Mouse (Mus musculus) cerebellum, adult 2 months (tissue): ENCODE results near the gene Osgep. TPM values are rescaled to one million over a fixed set of nuclear protein-coding genes. Genes with fewer than 3 reads are reported as not detected.
"Not testable (repeated sequence)": the region's sequence is repeated elsewhere in the genome, so short reads cannot be mapped to it uniquely, and the experiment has no call there.

Source experiments
- DNase-seq, 2 experiments: peaks; one replicate each; pipeline ENCODE4 v3.0.0; 2021
- H3K27ac ChIP-seq: fragments of 200-500 bp; 2 replicates; pipeline ENCODE4 v1.5.1; 2012; ENCODE audit warnings: low read length, control low read depth, inconsistent platforms; ENCODE audit not compliant: insufficient read depth
- H3K27me3 ChIP-seq: fragments of 200-500 bp; 2 replicates; pipeline ENCODE4 v1.6.1; 2012; ENCODE audit warnings: inconsistent platforms, mild to moderate bottlenecking, low read length, moderate library complexity; ENCODE audit not compliant: control insufficient read depth, insufficient read depth
- H3K4me1 ChIP-seq: fragments of 200-500 bp; 2 replicates; pipeline ENCODE4 v1.6.1; 2011; ENCODE audit warnings: low read length; ENCODE audit not compliant: control insufficient read depth, insufficient read depth
- H3K4me3 ChIP-seq: fragments of 200-500 bp; replicated peaks from 2 replicates; pipeline ENCODE3; 2011; ENCODE audit warnings: mild to moderate bottlenecking, low read depth, low read length, control low read depth; ENCODE audit not compliant: insufficient read depth
- CTCF ChIP-seq: fragments of 200-500 bp; IDR thresholded peaks from 2 replicates; pipeline ENCODE4 v1.5.1; 2011; ENCODE audit warnings: low read depth, mild to moderate bottlenecking, control low read depth, low read length, moderate library complexity, borderline replicate concordance; ENCODE audit not compliant: insufficient read depth
- POLR2A ChIP-seq: fragments of 200-500 bp; IDR thresholded peaks from 2 replicates; pipeline ENCODE4 v1.6.1; 2011; ENCODE audit warnings: low read length, control low read depth, borderline replicate concordance; ENCODE audit not compliant: insufficient read depth
- WGBS: fragments of 180-500 bp; shearing (Covaris S2); methylation state at CpG from one replicate; pipeline ENCODE4 v1.1.7; 2018; 5-methylcytosine and 5-hydroxymethylcytosine counted together
- polyA plus RNA-seq: library from polyadenylated mRNA; depleted of rRNA; stranded (reverse); fragments of >200 nt; gene quantifications from 2 replicates; pipeline ENCODE4 v1.2.3, GENCODE M21; 2012

Osgep gene
- polyA plus RNA-seq, 1 experiment, result 65.1 TPM

DNA sequence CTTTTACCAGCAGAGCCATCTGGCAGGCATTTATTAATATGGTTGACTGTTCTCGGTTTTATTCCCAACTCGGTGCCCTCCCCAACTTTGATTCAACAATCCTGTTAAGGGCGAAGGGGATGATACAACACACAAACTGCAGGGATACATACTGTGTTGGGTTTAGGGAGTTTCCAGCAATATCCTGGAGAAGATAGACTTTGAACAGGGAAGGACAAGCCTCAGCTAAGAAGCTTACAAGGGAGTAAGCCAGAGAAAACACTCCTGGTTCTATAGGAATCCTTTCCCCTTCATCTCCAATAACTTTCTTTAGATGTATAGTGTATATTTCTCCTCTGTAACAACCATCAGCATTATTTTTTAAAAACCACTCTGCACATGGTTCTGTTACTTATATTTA, 49.5 kb downstream of the Osgep start:
- H3K4me3 ChIP-seq, result no peak overlapping the region
- no peak for DNase-seq
- no peaks in the 10 kb centered on the region for H3K27me3 ChIP-seq
- no peak overlapping the region for H3K27ac ChIP-seq
- TF ChIP-seq CTCF, result no peak
- no peak for TF ChIP-seq POLR2A
- H3K4me1 ChIP-seq, result no peaks in the 10 kb centered on the region
- WGBS, result 70% methylated on average over 3 of the region's 3 CpGs

- no peaks in the 10 kb centered on the region for H3K4me1 ChIP-seq
- no peak overlapping the region for H3K27ac ChIP-seq
- H3K27me3 ChIP-seq, result no peaks in the 10 kb centered on the region
- no peak overlapping the region for H3K4me3 ChIP-seq
- WGBS, result 77% methylated on average over 2 of the region's 2 CpGs
- no peak for DNase-seq
- TF ChIP-seq CTCF (no peak), POLR2A (no peak)
Measured at GRCm38 (mm10) chr14:50871284-50871683, 53.4 kb downstream of the Osgep start.

- no peak for DNase-seq
- H3K27me3 ChIP-seq, result no peaks in the 10 kb centered on the region
- peak overlapping the region; percentile 83 for H3K4me3 ChIP-seq
- H3K27ac ChIP-seq, result no peak overlapping the region; the same call in 1 of the 2 replicates
- TF ChIP-seq CTCF (no peak), POLR2A (no peak)
- H3K4me1 ChIP-seq, result no peaks in the 10 kb centered on the region
- WGBS, result 28% methylated on average over 5 of the region's 5 CpGs
Measured at GRCm38 (mm10) chr14:50870805-50871143, 53.9 kb downstream of the Osgep start.

DNA sequence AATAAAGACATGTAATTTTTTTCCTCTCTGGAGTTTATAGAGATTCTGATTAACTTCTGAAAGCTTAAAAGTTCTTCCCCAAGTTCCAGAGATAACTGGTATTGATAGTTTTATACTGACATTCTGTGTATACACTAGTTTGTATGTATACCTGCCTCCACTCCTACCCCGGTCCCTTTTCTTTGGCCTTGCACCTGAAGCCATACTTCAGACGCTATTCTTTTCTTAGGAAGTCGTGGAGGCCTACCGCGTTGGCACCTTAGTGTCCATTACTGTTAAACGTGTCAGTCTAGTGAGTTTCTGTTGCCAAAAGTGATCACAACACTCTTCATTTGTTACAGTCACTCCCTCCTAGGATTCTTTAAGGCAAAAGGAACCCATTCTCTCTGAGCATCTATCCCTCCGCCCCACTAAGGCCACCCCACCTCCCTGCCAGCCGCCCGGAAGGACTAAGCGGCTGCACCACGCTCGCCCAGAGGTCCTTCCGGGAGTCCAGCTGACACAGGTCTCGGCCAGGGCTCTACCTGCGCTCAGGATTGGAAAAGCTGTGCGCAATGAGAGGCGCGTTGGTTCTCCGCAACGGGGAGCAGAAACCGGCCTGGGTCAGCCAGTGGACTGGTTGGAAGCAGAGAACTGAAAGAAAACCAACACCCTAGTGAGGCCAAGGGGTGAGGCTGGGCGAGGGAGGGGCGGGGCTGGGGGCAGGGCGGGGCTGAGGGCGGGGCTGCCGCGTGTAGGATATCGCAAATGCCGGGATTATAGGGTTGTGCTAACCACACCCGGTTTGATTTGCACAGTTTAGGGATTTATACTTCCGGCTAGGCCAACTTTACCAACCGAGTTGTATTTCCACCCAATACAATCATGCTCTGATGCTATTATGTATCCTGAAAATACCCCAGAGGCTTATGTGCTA, 54.5 kb downstream of the Osgep start, which contains the start of gene Tep1:
Tep1 (minus strand) TSS at position 672 of the 916 bp plus-strand sequence.
- peak; percentile 81 to 85 for DNase-seq
- peak within 1 kb of the TSS; percentile 36; the same call in 1 of the 2 replicates for H3K27ac ChIP-seq
- peak within 1 kb of the TSS; percentile 83 for H3K4me3 ChIP-seq
- no peaks in the 10 kb centered on the region for H3K27me3 ChIP-seq
- no peaks in the 10 kb centered on the region for H3K4me1 ChIP-seq
- TF ChIP-seq POLR2A, result peak; percentile 59; the same call in 1 of the 2 replicates
- TF ChIP-seq CTCF, result no peak
- WGBS, result 5% methylated on average over 32 of the region's 32 CpGs

DNA sequence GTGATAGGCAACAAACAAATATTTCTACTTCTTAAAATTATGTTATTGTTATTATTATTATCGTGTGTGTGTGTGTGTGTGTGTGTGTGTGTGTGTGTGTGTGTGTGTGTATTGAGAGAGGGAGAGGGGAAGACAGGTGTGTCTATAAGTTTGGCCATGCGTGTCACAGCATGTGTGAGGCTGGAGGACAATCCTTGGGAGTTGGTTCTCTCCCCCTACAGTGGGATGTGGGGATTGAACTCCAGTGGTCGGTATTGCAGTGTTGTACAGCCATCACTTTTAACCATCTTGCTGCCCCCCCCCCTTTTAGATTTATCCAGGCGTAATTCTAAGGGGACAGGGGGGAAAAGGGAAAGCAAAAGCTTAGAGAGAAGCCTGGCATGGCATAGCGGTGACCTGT, 56.0 kb downstream of the Osgep start:
- Histone ChIP-seq H3K27ac (no peak overlapping the region), H3K4me3 (no peak overlapping the region), H3K27me3 (no peaks in the 10 kb centered on the region), H3K4me1 (no peaks in the 10 kb centered on the region)
- 93% methylated on average over 5 of the region's 5 CpGs for WGBS
- TF ChIP-seq POLR2A (no peak), CTCF (no peak)
- DNase-seq, result no peak

- no peaks in the 10 kb centered on the region for H3K4me1 ChIP-seq
- DNase-seq, result no peak
- TF ChIP-seq CTCF, result no peak
- TF ChIP-seq POLR2A, result no peak
- 76% methylated on average over 4 of the region's 4 CpGs for WGBS
- H3K27ac ChIP-seq, result no peak overlapping the region
- no peaks in the 10 kb centered on the region for H3K27me3 ChIP-seq
- H3K4me3 ChIP-seq, result no peak overlapping the region
Measured at GRCm38 (mm10) chr14:50868211-50868610, 56.5 kb downstream of the Osgep start.

- Histone ChIP-seq H3K27me3 (no peaks in the 10 kb centered on the region), H3K27ac (no peak overlapping the region), H3K4me1 (no peaks in the 10 kb centered on the region), H3K4me3 (no peak overlapping the region)
- TF ChIP-seq CTCF (no peak), POLR2A (no peak)
- 96% methylated on average over 3 of the region's 3 CpGs for WGBS
- no peak for DNase-seq
Measured at GRCm38 (mm10) chr14:50866966-50867365, 57.7 kb downstream of the Osgep start.

- not testable (repeated sequence) for H3K27me3 ChIP-seq, DNase-seq, H3K4me1 ChIP-seq, H3K27ac ChIP-seq, H3K4me3 ChIP-seq
Measured at GRCm38 (mm10) chr14:50865005-50865404, 59.7 kb downstream of the Osgep start.
